Mouse (Mus musculus): ENCODE data around the gene Heyl. TPM values are rescaled to one million over a fixed set of nuclear protein-coding genes. Genes with fewer than 3 reads are reported as not detected.
A peak's percentile ranks its signal among the peaks of the same experiment; 100 is the strongest.

Gene Heyl
- polyA plus RNA-seq, 1 experiment from 2014 or later, result 31.6 TPM

- no peaks in the 10 kb centered on the region for H3K36me3 ChIP-seq (ENCODE audit: insufficient read depth, low read length)
Observed at GRCm38 (mm10) chr4:123225718-123226403, 7.5 kb upstream of the Heyl start.

GRCm38 (mm10) chr4:123227707-123228106, 5.6 kb upstream of the Heyl start:
- ATAC-seq (replicated peaks; ENCODE audit: low FRiP score, low read depth) (0 out of 2 replicates have a peak, but pooled peaks have one; percentile 17), DNase-seq (ENCODE audit: low spot score) (peak; percentile 41)
- Histone ChIP-seq H3K4me3 (replicated peaks; ENCODE audit: low read depth, low read length) (no peak overlapping the region), H3K4me2 (ENCODE audit: low read length) (no peak overlapping the region), H3K9ac (ENCODE audit: low read depth, low read length) (no peak overlapping the region), H3K9me3 (replicated peaks; ENCODE audit: low read length) (no peaks in the 10 kb centered on the region), H3K4me1 (replicated peaks; ENCODE audit: insufficient read depth, low read length) (peaks cover 37% of the 10 kb centered on the region), H3K36me3 (ENCODE audit: insufficient read depth, low read length) (no peaks in the 10 kb centered on the region), H3K27me3 (ENCODE audit: insufficient read depth, low read length) (no peaks in the 10 kb centered on the region), H3K27ac (0 out of 2 replicates have a peak overlapping the region, but pooled peaks have one; percentile 36)
- 35% methylated on average over 4 of the region's 4 CpGs for WGBS
- TF ChIP-seq CTCF (IDR thresholded peaks at IDR 0.05; ENCODE audit: low read depth), result no peak

More at GRCm38 (mm10) chr4:123225718-123226403, 7.5 kb upstream of the Heyl start:
- 32% methylated on average over 10 of the region's 10 CpGs for WGBS
- no peak overlapping the region for H3K9ac ChIP-seq (ENCODE audit: low read depth, low read length)
- H3K4me1 ChIP-seq (replicated peaks; ENCODE audit: insufficient read depth, low read length), result peaks cover 31% of the 10 kb centered on the region
- H3K9me3 ChIP-seq (replicated peaks; ENCODE audit: low read length), result no peaks in the 10 kb centered on the region
- no peaks in the 10 kb centered on the region for H3K27me3 ChIP-seq (ENCODE audit: insufficient read depth, low read length)
- H3K4me3 ChIP-seq (replicated peaks; ENCODE audit: low read depth, low read length), result no peak overlapping the region
- no peak overlapping the region for H3K27ac ChIP-seq
- ATAC-seq (replicated peaks; ENCODE audit: low FRiP score, low read depth) (peak; percentile 58; the same call in 1 of the 2 replicates), DNase-seq (ENCODE audit: low spot score) (peak; percentile 55)
- no peak overlapping the region for H3K4me2 ChIP-seq (ENCODE audit: low read length)
- TF ChIP-seq CTCF (IDR thresholded peaks at IDR 0.05; ENCODE audit: low read depth), result no peak

- no peaks in the 10 kb centered on the region for H3K9me3 ChIP-seq (replicated peaks; ENCODE audit: low read length)
- no peaks in the 10 kb centered on the region for H3K36me3 ChIP-seq (ENCODE audit: insufficient read depth, low read length)
- no peak for TF ChIP-seq CTCF (IDR thresholded peaks at IDR 0.05; ENCODE audit: low read depth)
- ATAC-seq (replicated peaks; ENCODE audit: low FRiP score, low read depth) (peak; percentile 29; the same call in 1 of the 2 replicates), DNase-seq (ENCODE audit: low spot score) (peak; percentile 61)
- H3K9ac ChIP-seq (ENCODE audit: low read depth, low read length), result no peak overlapping the region
- H3K4me1 ChIP-seq (replicated peaks; ENCODE audit: insufficient read depth, low read length), result peaks cover 43% of the 10 kb centered on the region
- H3K4me3 ChIP-seq (replicated peaks; ENCODE audit: low read depth, low read length), result no peak overlapping the region
- WGBS, result 20% methylated on average over 2 of the region's 2 CpGs
- 0 out of 2 replicates have a peak overlapping the region, but pooled peaks have one; percentile 36 for H3K27ac ChIP-seq
- H3K27me3 ChIP-seq (ENCODE audit: insufficient read depth, low read length), result no peaks in the 10 kb centered on the region
- no peak overlapping the region for H3K4me2 ChIP-seq (ENCODE audit: low read length)
Observed at GRCm38 (mm10) chr4:123228270-123228669, 5.1 kb upstream of the Heyl start.

- ATAC-seq (replicated peaks; ENCODE audit: low FRiP score, low read depth), result no peak
- Histone ChIP-seq H3K9me3 (replicated peaks; ENCODE audit: low read length) (no peaks in the 10 kb centered on the region), H3K36me3 (ENCODE audit: insufficient read depth, low read length) (no peaks in the 10 kb centered on the region), H3K9ac (ENCODE audit: low read depth, low read length) (no peak overlapping the region), H3K27ac (no peak overlapping the region), H3K27me3 (ENCODE audit: insufficient read depth, low read length) (no peaks in the 10 kb centered on the region), H3K4me1 (replicated peaks; ENCODE audit: insufficient read depth, low read length) (peaks cover 45% of the 10 kb centered on the region), H3K4me3 (replicated peaks; ENCODE audit: low read depth, low read length) (no peak overlapping the region), H3K4me2 (ENCODE audit: low read length) (no peak overlapping the region)
- DNase-seq (ENCODE audit: low spot score), result peak; percentile 58
- no peak for TF ChIP-seq CTCF (IDR thresholded peaks at IDR 0.05; ENCODE audit: low read depth)
- WGBS, result 32% methylated on average over 11 of the region's 11 CpGs
Observed at GRCm38 (mm10) chr4:123229166-123229565, 4.2 kb upstream of the Heyl start.

GRCm38 (mm10) chr4:123232841-123233240, 515 bp upstream of the Heyl start:
- no peaks in the 10 kb centered on the region for H3K9me3 ChIP-seq (replicated peaks; ENCODE audit: low read length)
- peak overlapping the region; percentile 85 for H3K27ac ChIP-seq
- H3K4me3 ChIP-seq (replicated peaks; ENCODE audit: low read depth, low read length), result no peak overlapping the region
- no peak overlapping the region for H3K9ac ChIP-seq (ENCODE audit: low read depth, low read length)
- TF ChIP-seq CTCF (IDR thresholded peaks at IDR 0.05; ENCODE audit: low read depth), result no peak
- H3K4me2 ChIP-seq (ENCODE audit: low read length), result peak overlapping the region; percentile 60
- no peak for DNase-seq (ENCODE audit: low spot score)
- no peak for ATAC-seq (replicated peaks; ENCODE audit: low FRiP score, low read depth)
- peaks cover 54% of the 10 kb centered on the region for H3K4me1 ChIP-seq (replicated peaks; ENCODE audit: insufficient read depth, low read length)
- WGBS, result 42% methylated on average over 3 of the region's 3 CpGs
- no peaks in the 10 kb centered on the region for H3K27me3 ChIP-seq (ENCODE audit: insufficient read depth, low read length)
- H3K36me3 ChIP-seq (ENCODE audit: insufficient read depth, low read length), result no peaks in the 10 kb centered on the region

- Histone ChIP-seq H3K27me3 (ENCODE audit: insufficient read depth, low read length) (no peaks in the 10 kb centered on the region), H3K9me3 (replicated peaks; ENCODE audit: low read length) (no peaks in the 10 kb centered on the region), H3K27ac (peak overlapping the region; percentile 2; the same call in 1 of the 2 replicates), H3K36me3 (ENCODE audit: insufficient read depth, low read length) (no peaks in the 10 kb centered on the region), H3K4me2 (ENCODE audit: low read length) (peak overlapping the region; percentile 35), H3K4me3 (replicated peaks; ENCODE audit: low read depth, low read length) (no peak overlapping the region), H3K4me1 (replicated peaks; ENCODE audit: insufficient read depth, low read length) (peaks cover 59% of the 10 kb centered on the region), H3K9ac (ENCODE audit: low read depth, low read length) (0 out of 2 replicates have a peak overlapping the region, but pooled peaks have one; percentile 13)
- 56% methylated on average over 9 of the region's 9 CpGs for WGBS
- no peak for TF ChIP-seq CTCF (IDR thresholded peaks at IDR 0.05; ENCODE audit: low read depth)
- ATAC-seq (replicated peaks; ENCODE audit: low FRiP score, low read depth), result no peak
- DNase-seq (ENCODE audit: low spot score), result no peak
Observed at GRCm38 (mm10) chr4:123235835-123236430, 2.6 kb downstream of the Heyl start.
